Mouse (Mus musculus) lung, postnatal 25 days (tissue): Measurements from ENCODE around the gene Nfkbid.
"Not testable (repeated sequence)": the region's sequence is repeated elsewhere in the genome, so short reads cannot be mapped to it uniquely, and the experiment has no call there.

Experiments
- DNase-seq: peaks from one replicate; pipeline ENCODE4 v3.0.0; 2022; ENCODE audit warnings: low spot score

Nfkbid gene

GRCm38 (mm10) chr7:30464816-30465300 is 43.3 kb downstream of the Nfkbid start:
- DNase-seq: no peak

GRCm38 (mm10) chr7:30472411-30472810 is 50.9 kb downstream of the Nfkbid start:
- peak; percentile 16 for DNase-seq

GRCm38 (mm10) chr7:30474999-30475398 is 53.5 kb downstream of the Nfkbid start:
- DNase-seq: no peak

- DNase-seq: not testable (repeated sequence)
Observed at GRCm38 (mm10) chr7:30476136-30476535, 54.6 kb downstream of the Nfkbid start.

- DNase-seq: no peak
Observed at GRCm38 (mm10) chr7:30477415-30478381, 56.2 kb downstream of the Nfkbid start.
